Mouse (Mus musculus) midbrain, embryonic 10.5 days (tissue): ENCODE data around the gene Gm10352. TPM values are rescaled to one million over a fixed set of nuclear protein-coding genes. Genes with fewer than 3 reads are reported as not detected.
"Not testable (repeated sequence)": the region's sequence is repeated elsewhere in the genome, so short reads cannot be mapped to it uniquely, and the experiment has no call there.

Experiments used
- DNase-seq: peaks from one replicate; pipeline ENCODE4 v3.0.0-alpha.2; 2017; ENCODE audit warnings: low spot score
- H3K27ac ChIP-seq: fragments of 300-500 bp; sonication (generic); replicated peaks from 2 replicates; pipeline ENCODE4 v1.5.1; 2016; ENCODE audit warnings: mild to moderate bottlenecking
- H3K27me3 ChIP-seq: fragments of 300-500 bp; sonication (generic); 2 replicates; pipeline ENCODE4 v1.6.1; 2016; ENCODE audit warnings: low read depth, mild to moderate bottlenecking; ENCODE audit not compliant: poor library complexity, severe bottlenecking
- H3K36me3 ChIP-seq: fragments of 300-500 bp; sonication (generic); 2 replicates; pipeline ENCODE4 v1.6.1; 2016; ENCODE audit warnings: mild to moderate bottlenecking, moderate library complexity
- H3K4me1 ChIP-seq: fragments of 300-500 bp; sonication (generic); 2 replicates; pipeline ENCODE4 v1.6.1; 2016
- H3K4me3 ChIP-seq: fragments of 300-500 bp; sonication (generic); 2 replicates; pipeline ENCODE4 v1.5.1; 2016; ENCODE audit warnings: mild to moderate bottlenecking, moderate library complexity
- H3K9me3 ChIP-seq: fragments of 300-500 bp; sonication (generic); replicated peaks from 2 replicates; pipeline ENCODE4 v1.6.1; 2016; ENCODE audit warnings: mild to moderate bottlenecking
- WGBS: fragments of 180-500 bp; shearing (Covaris S2); methylation state at CpG from one replicate; pipeline ENCODE4 v1.1.7; 2016; 5-methylcytosine and 5-hydroxymethylcytosine counted together
- polyA plus RNA-seq: library from polyadenylated mRNA; unstranded; fragments of >200 nt; fragmentation: Nextera tagmentation; extraction: Ambion mirVana; gene quantifications from 2 replicates; pipeline ENCODE4 v1.2.1, GENCODE M21; 2016

Gene Gm10352
- not detected in 2 replicates for polyA plus RNA-seq

DNA sequence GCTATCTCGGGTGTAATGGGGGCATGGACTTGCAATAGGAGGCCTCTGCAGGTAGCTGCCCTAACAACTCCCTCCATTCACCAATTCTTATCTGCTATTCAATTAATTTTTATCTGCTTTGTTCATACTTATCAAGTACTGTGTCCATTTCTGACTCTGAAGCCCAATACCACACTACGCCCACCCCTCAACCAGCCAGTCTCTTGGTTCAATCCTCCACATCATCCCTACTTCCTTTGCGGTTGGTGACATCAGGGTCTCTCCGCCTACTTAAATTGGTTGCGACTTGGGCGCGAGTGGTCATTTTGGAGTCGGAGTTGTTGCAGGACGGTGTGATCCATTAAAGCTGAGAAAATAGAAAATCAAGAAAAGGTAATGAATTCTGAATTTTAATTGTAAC lies at the start of gene Gm10352:
TSS of gene Gm10352 (plus strand) at position 301 of the 400 bp plus-strand sequence.
- H3K4me3 ChIP-seq, H3K27ac ChIP-seq, H3K4me1 ChIP-seq, H3K27me3 ChIP-seq, DNase-seq, H3K36me3 ChIP-seq, H3K9me3 ChIP-seq: not testable (repeated sequence)
- WGBS = no CpG with 5 or more reads among the region's 9 CpGs

DNA sequence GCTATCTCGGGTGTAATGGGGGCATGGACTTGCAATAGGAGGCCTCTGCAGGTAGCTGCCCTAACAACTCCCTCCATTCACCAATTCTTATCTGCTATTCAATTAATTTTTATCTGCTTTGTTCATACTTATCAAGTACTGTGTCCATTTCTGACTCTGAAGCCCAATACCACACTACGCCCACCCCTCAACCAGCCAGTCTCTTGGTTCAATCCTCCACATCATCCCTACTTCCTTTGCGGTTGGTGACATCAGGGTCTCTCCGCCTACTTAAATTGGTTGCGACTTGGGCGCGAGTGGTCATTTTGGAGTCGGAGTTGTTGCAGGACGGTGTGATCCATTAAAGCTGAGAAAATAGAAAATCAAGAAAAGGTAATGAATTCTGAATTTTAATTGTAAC lies 31.5 kb downstream of the Gm10352 start, which contains the start of gene Gm29289:
TSS of gene Gm29289 (plus strand) at position 301 of the 400 bp plus-strand sequence.
- DNase-seq, H3K9me3 ChIP-seq, H3K27ac ChIP-seq, H3K36me3 ChIP-seq, H3K4me3 ChIP-seq, H3K4me1 ChIP-seq, H3K27me3 ChIP-seq: not testable (repeated sequence)
- no CpG with 5 or more reads among the region's 9 CpGs for WGBS

Other genes starting within 250 kb of the Gm10352 start
- gene Sry, start 237.3 kb upstream of the Gm10352 start, polyA plus RNA-seq = not detected in 2 replicates
- gene H2al2b, start 180.3 kb upstream of the Gm10352 start, polyA plus RNA-seq = not detected in 2 replicates
- not detected in 2 replicates for gene Gm4064, start 104.8 kb upstream of the Gm10352 start, polyA plus RNA-seq
- not detected in 2 replicates for gene Rbmy, start 70.3 kb upstream of the Gm10352 start, polyA plus RNA-seq
- gene Gm10256, start 70.3 kb upstream of the Gm10352 start, polyA plus RNA-seq = not detected in 2 replicates
- gene Gm29289, start 31.6 kb downstream of the Gm10352 start, polyA plus RNA-seq = not detected in 2 replicates